Mouse (Mus musculus): Measurements from ENCODE around the gene Fndc1.

GRCm38 (mm10) chr17:7746841-7747240, 80.3 kb downstream of the Fndc1 start:
- TF ChIP-seq FLI1 (IDR thresholded peaks at IDR 0.05; ENCODE audit: low read length), result no peak
- no peak for TF ChIP-seq GATA1 (IDR thresholded peaks at IDR 0.05; ENCODE audit: borderline replicate concordance, low read length)

Data from megakaryocyte, embryonic 14.5 days (primary cell).